Mouse (Mus musculus): ENCODE data around the gene Plppr2. TPM values are rescaled to one million over a fixed set of nuclear protein-coding genes. Genes with fewer than 3 reads are reported as not detected.
A peak's percentile ranks its signal among the peaks of the same experiment; 100 is the strongest.

Gene Plppr2
- polyA plus RNA-seq, 1 experiment from 2014 or later: 1.4 TPM

DNA sequence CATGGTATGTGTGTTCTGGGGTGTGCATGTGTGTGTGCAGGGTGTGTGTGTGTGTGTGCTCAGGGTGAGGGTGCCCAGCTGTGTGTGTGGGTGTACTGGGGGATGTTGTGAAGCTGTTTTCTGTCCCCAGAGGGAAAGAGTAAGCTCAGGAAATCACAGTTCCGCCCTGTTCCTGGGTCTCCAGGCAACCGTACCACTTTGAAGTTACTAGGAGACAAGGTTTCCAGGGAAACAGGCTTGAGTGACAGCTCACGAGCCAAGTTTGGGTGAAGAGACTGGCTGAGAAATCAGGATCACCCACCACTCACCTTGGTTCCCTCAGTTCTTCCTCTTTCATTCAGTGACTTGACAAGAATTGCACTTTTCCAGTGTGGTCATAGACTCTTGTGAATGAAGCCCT, 16.8 kb downstream of the Plppr2 start:
- Histone ChIP-seq H3K36me3 (ENCODE audit: control insufficient read depth, insufficient read depth) (peaks cover 8% of the 10 kb centered on the region), H3K4me2 (ENCODE audit: low read depth, low read length) (no peak overlapping the region), H3K4me3 (ENCODE audit: low read depth, low read length) (no peak overlapping the region), H3K9me3 (replicated peaks; ENCODE audit: control insufficient read depth, low read length) (no peaks in the 10 kb centered on the region), H3K27me3 (ENCODE audit: control insufficient read depth, insufficient read depth, low read depth, low read length) (peaks cover 2% of the 10 kb centered on the region; the same call in 1 of the 2 replicates), H3K9ac (ENCODE audit: low read depth, low read length) (no peak overlapping the region), H3K4me1 (ENCODE audit: control insufficient read depth, low read depth, low read length) (peaks cover 20% of the 10 kb centered on the region), H3K27ac (ENCODE audit: low read length) (no peak overlapping the region)
- WGBS (ENCODE audit: insufficient replicate concordance): 19% methylated on average over 3 of the region's 3 CpGs
- no peak for ATAC-seq (ENCODE audit: low read depth)

DNA sequence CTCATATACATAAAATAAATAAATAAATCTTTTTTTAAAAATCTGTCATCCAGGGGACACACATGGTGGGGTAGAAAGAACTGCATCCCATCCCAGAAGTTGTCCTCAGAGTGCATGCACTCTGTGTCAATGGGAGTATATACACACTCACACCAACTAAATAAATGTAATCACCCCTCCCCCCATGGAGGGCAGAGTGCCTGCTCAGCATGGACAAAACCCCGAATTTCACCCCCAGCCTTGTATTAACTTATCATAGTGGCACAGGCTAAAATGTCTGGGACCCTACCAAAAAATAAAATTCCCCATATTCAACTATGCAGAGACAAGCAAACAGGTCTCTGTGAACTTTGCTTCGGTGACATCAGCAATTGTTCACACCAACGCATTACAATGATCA, 17.8 kb downstream of the Plppr2 start:
- peak overlapping the region; percentile 89 for H3K4me2 ChIP-seq (ENCODE audit: low read depth, low read length)
- H3K9me3 ChIP-seq (replicated peaks; ENCODE audit: control insufficient read depth, low read length): no peaks in the 10 kb centered on the region
- peaks cover 18% of the 10 kb centered on the region for H3K36me3 ChIP-seq (ENCODE audit: control insufficient read depth, insufficient read depth)
- ATAC-seq (ENCODE audit: low read depth): no peak
- no peaks in the 10 kb centered on the region for H3K27me3 ChIP-seq (ENCODE audit: control insufficient read depth, insufficient read depth, low read depth, low read length)
- H3K4me1 ChIP-seq (ENCODE audit: control insufficient read depth, low read depth, low read length): peaks cover 30% of the 10 kb centered on the region
- WGBS (ENCODE audit: insufficient replicate concordance): 67% methylated on average over 3 of the region's 3 CpGs
- no peak overlapping the region for H3K27ac ChIP-seq (ENCODE audit: low read length)
- H3K9ac ChIP-seq (ENCODE audit: low read depth, low read length): no peak overlapping the region; the same call in 1 of the 2 replicates
- peak overlapping the region; percentile 76 for H3K4me3 ChIP-seq (ENCODE audit: low read depth, low read length)

DNA sequence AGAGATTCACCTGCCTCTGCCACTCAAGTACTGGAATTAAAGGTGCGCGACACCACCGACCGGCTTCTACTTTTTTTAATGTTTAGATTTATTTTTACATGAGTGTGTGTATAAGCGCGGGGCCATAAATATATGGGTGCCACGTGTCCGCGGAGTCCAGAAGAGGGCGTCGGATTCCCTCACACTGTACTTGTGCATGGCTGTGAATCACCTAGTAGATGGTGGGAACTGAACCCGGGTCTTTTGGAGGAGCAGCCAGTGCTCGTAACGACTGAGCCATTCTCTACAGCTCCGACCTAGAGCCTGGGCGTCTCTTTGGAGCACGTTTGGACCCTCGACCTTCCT, 18.4 kb downstream of the Plppr2 start:
- H3K9ac ChIP-seq (ENCODE audit: low read depth, low read length): peak overlapping the region; percentile 83
- H3K27me3 ChIP-seq (ENCODE audit: control insufficient read depth, insufficient read depth, low read depth, low read length): no peaks in the 10 kb centered on the region
- H3K4me3 ChIP-seq (ENCODE audit: low read depth, low read length): peak overlapping the region; percentile 76
- ATAC-seq (ENCODE audit: low read depth): peak; percentile 61
- H3K9me3 ChIP-seq (replicated peaks; ENCODE audit: control insufficient read depth, low read length): no peaks in the 10 kb centered on the region
- H3K36me3 ChIP-seq (ENCODE audit: control insufficient read depth, insufficient read depth): peaks cover 24% of the 10 kb centered on the region
- peak overlapping the region; percentile 90 for H3K27ac ChIP-seq (ENCODE audit: low read length)
- H3K4me2 ChIP-seq (ENCODE audit: low read depth, low read length): peak overlapping the region; percentile 89
- WGBS (ENCODE audit: insufficient replicate concordance): under 1% methylated on average over 18 of the region's 18 CpGs
- peaks cover 35% of the 10 kb centered on the region for H3K4me1 ChIP-seq (ENCODE audit: control insufficient read depth, low read depth, low read length)

DNA sequence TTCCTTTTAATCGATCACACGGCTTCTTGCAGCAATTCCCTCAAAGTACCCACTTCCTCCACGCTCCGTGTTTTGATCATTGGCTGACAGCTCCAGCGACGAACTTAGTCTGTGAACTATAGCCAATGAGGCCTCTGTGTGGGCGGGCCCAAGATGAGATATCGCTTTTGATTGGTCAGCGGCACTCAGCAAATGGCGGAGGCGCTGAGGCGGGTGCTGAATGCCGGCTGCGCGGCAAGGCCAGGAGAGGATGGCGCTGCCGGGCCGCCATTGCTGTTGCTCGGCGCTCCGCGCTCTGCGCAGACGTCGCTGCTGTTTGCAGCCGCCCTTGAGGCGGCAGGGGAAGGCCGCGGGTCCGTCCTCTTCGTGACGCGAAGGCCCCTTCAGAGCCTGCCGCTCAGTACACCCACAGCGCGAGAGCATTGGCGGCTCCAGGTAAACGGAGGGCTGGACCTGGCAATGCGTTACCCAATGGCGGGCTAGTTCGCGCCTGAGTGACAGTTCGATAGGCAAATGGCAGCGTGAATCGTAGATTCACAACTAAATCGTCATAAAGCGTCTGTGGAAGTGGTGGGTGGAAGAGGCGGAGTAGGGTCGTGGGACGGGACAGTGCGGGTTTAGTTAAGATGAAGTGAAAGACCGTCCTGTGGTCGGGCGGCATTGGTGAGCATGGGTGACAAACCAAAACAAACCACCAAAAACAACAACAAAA, 18.9 kb downstream of the Plppr2 start, which contains the start of gene Swsap1:
TSS of gene Swsap1 (plus strand) at position 186 of the 712 bp plus-strand sequence.
- peak within 1 kb of the TSS; percentile 90 for H3K27ac ChIP-seq (ENCODE audit: low read length)
- peaks cover 29% of the 10 kb centered on the region for H3K36me3 ChIP-seq (ENCODE audit: control insufficient read depth, insufficient read depth)
- no peaks in the 10 kb centered on the region for H3K9me3 ChIP-seq (replicated peaks; ENCODE audit: control insufficient read depth, low read length)
- peak; percentile 95 for ATAC-seq (ENCODE audit: low read depth)
- H3K4me2 ChIP-seq (ENCODE audit: low read depth, low read length): peak within 1 kb of the TSS; percentile 89
- H3K4me3 ChIP-seq (ENCODE audit: low read depth, low read length): peak within 1 kb of the TSS; percentile 76
- peaks cover 1% of the 10 kb centered on the region; the same call in 1 of the 2 replicates for H3K27me3 ChIP-seq (ENCODE audit: control insufficient read depth, insufficient read depth, low read depth, low read length)
- under 1% methylated on average over 54 of the region's 54 CpGs for WGBS (ENCODE audit: insufficient replicate concordance)
- peaks cover 41% of the 10 kb centered on the region for H3K4me1 ChIP-seq (ENCODE audit: control insufficient read depth, low read depth, low read length)
- H3K9ac ChIP-seq (ENCODE audit: low read depth, low read length): peak within 1 kb of the TSS; percentile 83

GRCm38 (mm10) chr9:21958372-21958771, 21.5 kb downstream of the Plppr2 start:
- Histone ChIP-seq H3K9ac (ENCODE audit: low read depth, low read length) (no peak overlapping the region), H3K4me1 (ENCODE audit: control insufficient read depth, low read depth, low read length) (peaks cover 46% of the 10 kb centered on the region), H3K27ac (ENCODE audit: low read length) (peak overlapping the region; percentile 60; the same call in 1 of the 2 replicates), H3K36me3 (ENCODE audit: control insufficient read depth, insufficient read depth) (peaks cover 39% of the 10 kb centered on the region), H3K9me3 (replicated peaks; ENCODE audit: control insufficient read depth, low read length) (no peaks in the 10 kb centered on the region), H3K4me3 (ENCODE audit: low read depth, low read length) (no peak overlapping the region), H3K4me2 (ENCODE audit: low read depth, low read length) (no peak overlapping the region), H3K27me3 (ENCODE audit: control insufficient read depth, insufficient read depth, low read depth, low read length) (peaks cover 7% of the 10 kb centered on the region; the same call in 1 of the 2 replicates)
- WGBS (ENCODE audit: insufficient replicate concordance): 65% methylated on average over 5 of the region's 5 CpGs
- ATAC-seq (ENCODE audit: low read depth): no peak

GRCm38 (mm10) chr9:21959244-21959643, 22.4 kb downstream of the Plppr2 start:
- Histone ChIP-seq H3K4me2 (ENCODE audit: low read depth, low read length) (peak overlapping the region; percentile 80), H3K9ac (ENCODE audit: low read depth, low read length) (peak overlapping the region; percentile 7; the same call in 1 of the 2 replicates), H3K27ac (ENCODE audit: low read length) (peak overlapping the region; percentile 20; the same call in 1 of the 2 replicates), H3K4me3 (ENCODE audit: low read depth, low read length) (peak overlapping the region; percentile 68), H3K9me3 (replicated peaks; ENCODE audit: control insufficient read depth, low read length) (no peaks in the 10 kb centered on the region), H3K4me1 (ENCODE audit: control insufficient read depth, low read depth, low read length) (peaks cover 54% of the 10 kb centered on the region), H3K36me3 (ENCODE audit: control insufficient read depth, insufficient read depth) (peaks cover 39% of the 10 kb centered on the region), H3K27me3 (ENCODE audit: control insufficient read depth, insufficient read depth, low read depth, low read length) (peaks cover 7% of the 10 kb centered on the region; the same call in 1 of the 2 replicates)
- ATAC-seq (ENCODE audit: low read depth): no peak
- WGBS (ENCODE audit: insufficient replicate concordance): 89% methylated on average over 7 of the region's 7 CpGs

GRCm38 (mm10) chr9:21960135-21960534, 23.3 kb downstream of the Plppr2 start:
- H3K9ac ChIP-seq (ENCODE audit: low read depth, low read length): peak overlapping the region; percentile 74; the same call in 1 of the 2 replicates
- 65% methylated on average over 9 of the region's 9 CpGs for WGBS (ENCODE audit: insufficient replicate concordance)
- H3K4me1 ChIP-seq (ENCODE audit: control insufficient read depth, low read depth, low read length): peaks cover 50% of the 10 kb centered on the region
- H3K27ac ChIP-seq (ENCODE audit: low read length): peak overlapping the region; percentile 91
- peak overlapping the region; percentile 68 for H3K4me3 ChIP-seq (ENCODE audit: low read depth, low read length)
- H3K9me3 ChIP-seq (replicated peaks; ENCODE audit: control insufficient read depth, low read length): no peaks in the 10 kb centered on the region
- peak overlapping the region; percentile 80 for H3K4me2 ChIP-seq (ENCODE audit: low read depth, low read length)
- peaks cover 7% of the 10 kb centered on the region; the same call in 1 of the 2 replicates for H3K27me3 ChIP-seq (ENCODE audit: control insufficient read depth, insufficient read depth, low read depth, low read length)
- H3K36me3 ChIP-seq (ENCODE audit: control insufficient read depth, insufficient read depth): peaks cover 39% of the 10 kb centered on the region
- ATAC-seq (ENCODE audit: low read depth): no peak

- peak overlapping the region; percentile 91 for H3K27ac ChIP-seq (ENCODE audit: low read length)
- WGBS (ENCODE audit: insufficient replicate concordance): 35% methylated on average over 26 of the region's 26 CpGs
- no peaks in the 10 kb centered on the region for H3K9me3 ChIP-seq (replicated peaks; ENCODE audit: control insufficient read depth, low read length)
- H3K4me2 ChIP-seq (ENCODE audit: low read depth, low read length): peak overlapping the region; percentile 80
- peaks cover 39% of the 10 kb centered on the region for H3K36me3 ChIP-seq (ENCODE audit: control insufficient read depth, insufficient read depth)
- peak overlapping the region; percentile 68 for H3K4me3 ChIP-seq (ENCODE audit: low read depth, low read length)
- H3K27me3 ChIP-seq (ENCODE audit: control insufficient read depth, insufficient read depth, low read depth, low read length): peaks cover 7% of the 10 kb centered on the region; the same call in 1 of the 2 replicates
- H3K4me1 ChIP-seq (ENCODE audit: control insufficient read depth, low read depth, low read length): peaks cover 50% of the 10 kb centered on the region
- peak overlapping the region; percentile 74 for H3K9ac ChIP-seq (ENCODE audit: low read depth, low read length)
- ATAC-seq (ENCODE audit: low read depth): no peak
These were observed 23.9 kb downstream of the Plppr2 start for GRCm38 (mm10) chr9:21960558-21961208.

Measured in liver, embryonic 16.5 days (tissue).